Mouse (Mus musculus) kidney, embryonic 16.5 days (tissue): ENCODE results near the gene Zfp36. TPM values are rescaled to one million over a fixed set of nuclear protein-coding genes. Genes with fewer than 3 reads are reported as not detected.

ENCODE experiments used
- ATAC-seq: fragments of 200-750 bp; cut with Nextera tagmentation; 2 replicates; pipeline ENCODE4 v1.8.0; 2017; ENCODE audit warnings: moderate TSS enrichment; ENCODE audit not compliant: low FRiP score, low TSS enrichment
- H3K27ac ChIP-seq: fragments of 300-500 bp; sonication (generic); 2 replicates; pipeline ENCODE4 v1.5.1; 2014; ENCODE audit warnings: low read length
- H3K27me3 ChIP-seq: fragments of 300-500 bp; sonication (generic); 2 replicates; pipeline ENCODE4 v1.6.1; 2014; ENCODE audit warnings: low read length, control low read depth, mixed read lengths; ENCODE audit not compliant: insufficient read depth
- H3K36me3 ChIP-seq: fragments of 300-500 bp; sonication (generic); 2 replicates; pipeline ENCODE4 v1.6.1; 2014; ENCODE audit warnings: low read length, control low read depth, mixed read lengths; ENCODE audit not compliant: insufficient read depth
- H3K4me1 ChIP-seq: fragments of 300-500 bp; sonication (generic); 2 replicates; pipeline ENCODE4 v1.6.1; 2014; ENCODE audit warnings: low read length, control low read depth, mixed read lengths; ENCODE audit not compliant: insufficient read depth
- H3K4me2 ChIP-seq: fragments of 300-500 bp; sonication (generic); replicated peaks from 2 replicates; pipeline ENCODE4 v1.6.1; 2014; ENCODE audit warnings: low read depth, low read length
- H3K4me3 ChIP-seq: fragments of 300-500 bp; sonication (generic); 2 replicates; pipeline ENCODE4 v1.5.1; 2014; ENCODE audit warnings: mild to moderate bottlenecking, low read length
- H3K9ac ChIP-seq: fragments of 300-500 bp; sonication (generic); replicated peaks from 2 replicates; pipeline ENCODE4 v1.6.1; 2014; ENCODE audit warnings: low read length
- H3K9me3 ChIP-seq: fragments of 300-500 bp; sonication (generic); 2 replicates; pipeline ENCODE4 v1.6.1; 2016; ENCODE audit warnings: low read length, control low read depth
- WGBS: fragments of 180-500 bp; shearing (Covaris S2); extraction: QIAGEN DNeasy Blood & Tissue Kit; methylation state at CpG from one replicate; pipeline ENCODE4 v1.1.7; 2014; 5-methylcytosine and 5-hydroxymethylcytosine counted together
- polyA plus RNA-seq: library from polyadenylated mRNA; unstranded; fragments of >200 nt; fragmentation: Nextera tagmentation; extraction: Ambion mirVana; gene quantifications from 2 replicates; pipeline ENCODE4 v1.2.1, GENCODE M21; 2015

Gene Zfp36
- polyA plus RNA-seq, 1 experiment from 2014 or later = 16.1 TPM

DNA sequence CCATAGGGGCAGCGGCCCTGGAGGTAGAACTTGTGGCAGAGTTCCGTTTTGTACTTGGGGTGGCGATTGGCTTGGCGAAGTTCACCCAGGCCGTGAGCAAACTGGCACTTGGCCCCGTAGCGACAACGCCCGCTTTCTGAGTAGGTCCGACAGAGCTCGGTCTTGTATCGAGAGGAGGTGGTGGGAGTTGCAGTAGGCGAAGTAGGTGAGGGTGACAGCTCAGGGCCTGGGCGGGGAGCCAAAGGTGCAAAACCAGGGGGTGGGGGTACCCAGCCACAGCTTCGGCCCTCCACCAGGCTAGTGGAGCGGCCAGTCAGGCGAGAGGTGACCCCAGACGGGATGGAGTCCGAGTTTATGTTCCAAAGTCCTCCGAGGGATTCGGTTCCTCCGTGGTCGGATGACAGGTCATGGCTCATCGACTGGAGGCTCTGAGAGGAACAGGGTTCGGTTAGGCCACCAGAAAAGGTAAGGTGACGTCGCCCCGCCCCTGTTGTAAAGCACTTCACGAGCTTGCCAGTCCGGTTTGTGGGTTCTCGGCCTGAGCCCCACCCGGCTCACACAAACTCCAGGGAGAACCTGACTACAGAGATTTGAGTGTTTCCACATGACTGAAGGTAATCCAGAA lies 1.9 kb downstream of the Zfp36 start:
- Histone ChIP-seq H3K4me1 (peaks cover 76% of the 10 kb centered on the region), H3K4me3 (peak overlapping the region; percentile 80), H3K27ac (peak overlapping the region; percentile 98), H3K27me3 (no peaks in the 10 kb centered on the region), H3K9me3 (no peaks in the 10 kb centered on the region), H3K4me2 (peak overlapping the region; percentile 81), H3K9ac (peak overlapping the region; percentile 84), H3K36me3 (0 out of 2 replicates have a peak, but pooled peaks cover 7% of the 10 kb centered on the region)
- no peak for ATAC-seq
- WGBS = 12% methylated on average over 32 of the region's 32 CpGs

DNA sequence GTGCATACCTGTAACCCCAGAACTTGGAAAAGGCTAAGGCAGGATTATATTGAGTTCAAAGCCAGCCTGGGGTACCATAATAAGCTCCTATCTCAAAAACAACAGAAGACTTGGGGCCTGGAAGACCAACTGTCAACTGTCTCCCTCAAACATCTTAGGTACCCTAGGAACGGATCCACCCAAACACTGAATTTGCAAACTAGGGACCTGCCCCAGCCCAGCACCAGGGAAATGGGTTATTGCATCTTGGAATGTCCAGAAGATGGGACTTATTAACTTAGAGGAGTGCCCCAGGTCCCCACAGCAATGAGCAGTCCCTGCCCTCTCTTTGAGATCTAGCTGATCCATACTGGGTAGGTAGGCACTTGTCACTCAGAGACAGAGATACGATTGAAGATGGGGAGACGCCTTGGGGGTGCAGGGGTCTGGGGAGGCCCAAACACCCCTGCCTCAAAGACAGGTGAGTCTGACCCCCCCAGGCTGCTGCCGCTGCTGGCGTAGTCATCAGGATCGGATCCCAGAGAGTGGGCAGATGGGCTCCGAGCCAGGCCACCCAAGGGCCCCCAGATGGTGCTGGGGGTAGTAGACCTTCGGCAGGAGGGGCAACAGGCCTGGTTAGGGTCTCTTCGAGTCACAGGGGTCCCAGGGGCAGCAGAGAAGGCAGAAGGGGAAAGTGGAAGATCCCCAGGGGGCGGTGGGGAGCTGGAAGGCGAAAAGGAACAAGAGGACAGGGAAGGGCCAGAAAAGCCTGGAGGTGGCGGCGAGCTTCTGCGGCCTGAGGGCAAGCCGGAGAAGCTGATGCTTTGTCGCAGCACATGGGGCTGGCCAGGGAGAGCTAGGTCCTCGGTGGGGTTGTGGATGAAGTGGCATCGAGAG lies 2.6 kb downstream of the Zfp36 start:
- H3K27me3 ChIP-seq = no peaks in the 10 kb centered on the region
- ATAC-seq = no peak
- 0 out of 2 replicates have a peak, but pooled peaks cover 7% of the 10 kb centered on the region for H3K36me3 ChIP-seq
- H3K4me3 ChIP-seq = peak overlapping the region; percentile 80
- H3K9ac ChIP-seq = peak overlapping the region; percentile 84
- 52% methylated on average over 18 of the region's 18 CpGs for WGBS
- peak overlapping the region; percentile 81 for H3K4me2 ChIP-seq
- no peaks in the 10 kb centered on the region for H3K9me3 ChIP-seq
- H3K27ac ChIP-seq = peak overlapping the region; percentile 98
- peaks cover 68% of the 10 kb centered on the region for H3K4me1 ChIP-seq

DNA sequence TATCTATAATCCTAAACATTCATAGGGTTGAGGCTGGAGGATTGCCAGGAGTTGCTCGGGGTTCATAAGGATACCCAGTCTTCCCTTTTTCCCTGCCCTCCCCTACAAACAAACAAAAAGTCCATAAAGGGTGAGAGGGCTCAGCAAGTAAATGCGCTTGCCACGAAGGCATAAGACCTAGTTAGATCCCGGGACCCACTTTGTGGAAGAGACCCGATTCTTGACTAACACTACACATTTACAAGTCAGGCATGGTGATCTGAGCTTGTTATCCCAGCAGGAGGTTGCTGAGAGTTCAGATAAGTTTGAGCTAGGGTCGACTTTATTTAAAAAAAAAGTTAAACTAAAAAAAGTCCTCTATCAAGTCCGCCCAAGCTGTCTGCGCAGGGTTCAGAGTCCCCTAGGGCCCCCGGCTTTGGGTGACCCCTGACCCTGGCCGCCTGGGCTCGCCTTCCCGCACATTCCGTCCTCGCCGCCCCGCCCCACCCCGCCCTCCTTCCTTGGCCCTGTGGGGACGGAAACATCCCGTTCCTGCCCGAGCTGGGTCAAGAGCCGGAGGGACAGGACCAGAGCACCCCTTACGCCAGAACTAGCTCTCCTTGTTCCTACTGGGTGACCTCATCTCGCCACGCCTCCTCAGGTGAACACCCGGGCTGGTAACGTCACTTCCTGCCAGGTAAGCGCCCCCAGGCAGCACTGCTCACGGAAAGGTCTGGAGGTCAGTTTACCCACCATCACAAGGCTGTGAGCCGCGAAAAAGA lies 3.9 kb downstream of the Zfp36 start:
- no peak for ATAC-seq

DNA sequence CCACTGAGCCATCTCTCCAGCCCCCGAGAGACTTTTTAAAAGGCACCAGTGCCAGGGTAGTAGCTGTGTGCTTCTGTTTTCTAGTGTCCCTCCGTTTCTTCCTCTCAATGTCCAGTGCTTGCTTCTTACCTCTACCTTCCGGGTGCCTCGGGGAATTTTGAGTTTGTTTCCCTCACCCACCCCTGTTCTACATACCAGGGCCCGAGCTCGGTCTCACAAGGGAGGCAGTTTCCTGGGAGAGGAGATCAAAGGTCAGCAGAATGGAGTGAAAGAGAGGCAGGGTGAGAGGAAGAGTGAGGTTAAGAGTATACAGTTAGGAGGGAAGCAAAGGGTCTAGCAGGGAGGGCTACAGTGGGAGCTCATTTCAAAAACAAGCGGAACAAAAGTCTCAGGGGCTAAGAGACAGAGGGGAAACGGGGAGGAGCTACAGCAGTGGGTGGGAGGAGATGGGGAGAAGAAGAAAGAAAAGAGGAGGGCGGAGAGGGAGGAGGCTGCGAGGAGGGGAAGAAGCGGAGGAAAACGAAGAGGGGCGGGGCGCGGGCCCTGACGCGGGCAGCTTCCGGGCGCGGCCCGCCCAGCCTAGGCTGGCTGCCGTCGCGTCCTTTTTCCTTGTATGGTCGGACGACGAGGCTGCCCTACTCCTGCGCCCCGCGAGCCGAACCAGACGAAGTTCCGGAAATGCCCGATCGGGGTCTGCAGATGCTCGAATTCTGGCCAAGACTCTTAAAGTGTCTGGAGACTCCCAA lies 4.7 kb downstream of the Zfp36 start:
- Histone ChIP-seq H3K9me3 (no peaks in the 10 kb centered on the region), H3K36me3 (0 out of 2 replicates have a peak, but pooled peaks cover 7% of the 10 kb centered on the region), H3K9ac (peak overlapping the region; percentile 84), H3K4me3 (peak overlapping the region; percentile 80), H3K4me1 (peaks cover 53% of the 10 kb centered on the region), H3K4me2 (peak overlapping the region; percentile 81), H3K27me3 (no peaks in the 10 kb centered on the region), H3K27ac (peak overlapping the region; percentile 100)
- peak; percentile 55 for ATAC-seq
- WGBS = 1% methylated on average over 30 of the region's 36 CpGs

More for the DNA sequence above, 3.9 kb downstream of the Zfp36 start:
- H3K9ac ChIP-seq = peak overlapping the region; percentile 84
- peaks cover 56% of the 10 kb centered on the region for H3K4me1 ChIP-seq
- H3K4me3 ChIP-seq = peak overlapping the region; percentile 80
- H3K27me3 ChIP-seq = no peaks in the 10 kb centered on the region
- H3K4me2 ChIP-seq = peak overlapping the region; percentile 81
- peak overlapping the region; percentile 100 for H3K27ac ChIP-seq
- 0 out of 2 replicates have a peak, but pooled peaks cover 7% of the 10 kb centered on the region for H3K36me3 ChIP-seq
- H3K9me3 ChIP-seq = no peaks in the 10 kb centered on the region
- WGBS = 3% methylated on average over 30 of the region's 30 CpGs

DNA sequence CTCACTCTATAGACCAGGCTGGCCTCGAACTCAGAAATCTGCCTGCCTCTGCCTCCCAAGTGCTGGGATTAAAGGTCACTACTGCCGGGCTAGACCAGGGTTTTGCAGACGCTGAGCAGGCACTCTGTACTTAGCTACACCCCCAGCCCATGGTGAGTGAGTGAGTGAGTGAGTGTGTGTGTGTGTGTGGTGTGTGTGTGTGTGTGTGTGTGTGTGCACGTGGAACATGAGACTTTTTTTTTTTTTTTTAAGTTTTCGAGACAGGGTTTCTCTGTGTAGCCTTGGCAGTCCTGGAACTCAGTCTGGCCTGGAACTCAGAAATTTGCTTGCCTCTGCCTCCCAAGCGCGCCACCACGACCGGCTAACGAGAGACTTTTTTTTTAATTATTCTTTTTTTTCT lies 5.4 kb downstream of the Zfp36 start:
- H3K9me3 ChIP-seq = no peaks in the 10 kb centered on the region
- peak overlapping the region; percentile 80 for H3K4me3 ChIP-seq
- peak overlapping the region; percentile 81 for H3K4me2 ChIP-seq
- peak overlapping the region; percentile 100 for H3K27ac ChIP-seq
- peaks cover 13% of the 10 kb centered on the region for H3K36me3 ChIP-seq
- H3K4me1 ChIP-seq = peaks cover 57% of the 10 kb centered on the region
- WGBS = 74% methylated on average over 10 of the region's 10 CpGs
- no peak for ATAC-seq
- no peaks in the 10 kb centered on the region for H3K27me3 ChIP-seq
- peak overlapping the region; percentile 84 for H3K9ac ChIP-seq

DNA sequence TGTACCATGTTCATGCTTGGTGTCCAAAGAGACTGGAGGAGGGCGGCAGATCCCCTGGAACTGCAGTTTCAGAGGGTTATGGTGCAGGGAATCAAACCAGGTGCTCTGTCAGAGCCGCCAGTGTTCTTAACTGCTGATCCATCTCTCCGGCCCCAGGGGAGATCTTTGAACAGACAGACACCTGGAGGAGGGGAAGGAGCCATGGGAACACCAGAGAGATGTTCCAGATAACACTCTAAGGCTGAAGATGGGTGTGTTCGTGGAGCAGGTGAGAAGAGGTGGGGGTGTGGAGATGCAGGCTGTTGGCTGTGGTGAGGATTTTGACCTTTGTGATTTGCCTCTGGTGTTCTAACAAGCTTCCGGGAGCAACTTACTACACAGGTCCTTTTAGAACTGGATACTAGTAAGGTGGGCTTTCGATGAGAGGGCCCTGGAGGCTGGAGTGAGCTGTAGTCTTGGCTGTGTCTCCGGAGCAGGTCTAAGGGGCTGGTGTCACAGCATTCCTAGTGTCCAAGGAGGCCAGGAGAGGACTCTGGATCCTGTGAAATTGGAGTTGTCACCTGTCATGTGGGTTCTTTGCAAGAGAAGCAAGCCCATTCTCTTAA lies 6.1 kb downstream of the Zfp36 start:
- ATAC-seq = no peak
- Histone ChIP-seq H3K27ac (peak overlapping the region; percentile 68), H3K4me1 (peaks cover 57% of the 10 kb centered on the region), H3K9me3 (no peaks in the 10 kb centered on the region), H3K4me3 (no peak overlapping the region), H3K36me3 (peaks cover 19% of the 10 kb centered on the region), H3K4me2 (no peak overlapping the region), H3K9ac (peak overlapping the region; percentile 35; the same call in 1 of the 2 replicates), H3K27me3 (no peaks in the 10 kb centered on the region)
- WGBS = 73% methylated on average over 7 of the region's 7 CpGs

DNA sequence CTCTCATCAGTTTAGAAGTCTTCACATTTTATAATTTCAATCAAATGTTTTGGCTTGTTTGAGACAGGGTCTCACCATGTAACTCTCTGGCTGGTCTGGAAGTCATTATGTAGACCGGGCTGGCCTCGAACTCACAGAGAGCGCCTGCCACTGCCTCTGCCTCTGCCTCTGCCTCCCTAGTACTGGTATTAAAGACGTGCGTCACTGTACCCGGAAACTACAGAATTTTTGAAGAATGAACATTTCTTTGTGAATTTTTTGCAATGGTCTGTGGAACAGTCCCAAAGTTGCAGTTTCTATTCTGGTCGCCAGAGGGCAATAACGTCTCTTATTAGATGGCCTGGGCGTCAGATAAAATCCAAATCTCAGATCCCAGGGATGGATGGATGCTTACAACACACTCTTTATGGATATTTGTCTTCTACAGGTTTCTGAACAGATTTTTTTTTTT lies 6.9 kb downstream of the Zfp36 start:
- Histone ChIP-seq H3K4me1 (peaks cover 59% of the 10 kb centered on the region), H3K27ac (peak overlapping the region; percentile 97), H3K4me2 (peak overlapping the region; percentile 85), H3K36me3 (peaks cover 27% of the 10 kb centered on the region), H3K9ac (peak overlapping the region; percentile 57), H3K4me3 (peak overlapping the region; percentile 92), H3K27me3 (no peaks in the 10 kb centered on the region), H3K9me3 (no peaks in the 10 kb centered on the region)
- peak; percentile 1 for ATAC-seq
- under 1% methylated on average over 9 of the region's 9 CpGs for WGBS

DNA sequence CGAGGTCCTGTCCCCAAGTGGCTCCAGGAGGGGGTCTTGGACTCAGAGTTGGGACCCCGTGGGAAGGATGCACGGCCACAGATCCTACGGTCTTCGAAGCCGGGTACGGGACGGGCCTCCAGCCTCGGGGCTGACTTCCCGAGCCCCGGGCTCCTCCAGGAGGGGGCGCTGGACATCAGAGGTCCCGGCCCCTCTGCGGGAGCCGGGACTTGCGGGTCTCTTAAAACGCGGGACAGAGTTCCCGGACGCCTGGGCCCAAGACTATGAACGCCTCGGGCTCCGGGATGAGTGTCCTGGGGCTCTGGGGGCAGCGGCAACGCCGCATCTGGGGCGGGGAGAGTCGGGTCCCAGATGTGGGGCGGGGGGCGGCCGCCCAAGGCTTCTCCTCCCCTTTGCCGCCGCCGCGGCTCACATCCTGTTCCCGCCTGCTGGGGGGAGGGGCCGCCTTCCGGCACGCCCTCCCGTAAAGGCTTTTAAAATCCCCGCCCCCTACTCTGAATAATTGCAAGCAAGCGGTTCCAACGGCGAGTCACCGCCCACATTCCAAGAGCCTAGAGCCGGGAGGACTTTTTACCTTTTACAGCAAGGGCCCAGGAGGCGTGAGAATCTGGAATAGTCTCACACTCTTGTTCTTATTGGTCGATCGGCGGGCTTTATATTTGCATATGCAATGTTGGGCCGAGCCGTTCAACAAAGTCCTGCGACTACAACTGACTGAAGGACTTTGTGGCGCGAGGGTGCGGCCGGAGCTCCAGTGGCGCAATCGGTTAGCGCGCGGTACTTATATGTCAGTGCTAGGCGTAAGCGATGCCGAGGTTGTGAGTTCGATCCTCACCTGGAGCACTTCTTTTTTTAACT lies 7.6 kb downstream of the Zfp36 start, which contains the start of gene Plekhg2:
Gene Plekhg2, minus strand, starts transcription at position 349 of the 858 bp plus-strand sequence.
- peak within 1 kb of the TSS; percentile 85 for H3K4me2 ChIP-seq
- peaks cover 52% of the 10 kb centered on the region for H3K4me1 ChIP-seq
- H3K9me3 ChIP-seq = no peaks in the 10 kb centered on the region
- peak within 1 kb of the TSS; percentile 95 for H3K9ac ChIP-seq
- H3K4me3 ChIP-seq = peak within 1 kb of the TSS; percentile 92
- peaks cover 28% of the 10 kb centered on the region for H3K36me3 ChIP-seq
- H3K27ac ChIP-seq = peak within 1 kb of the TSS; percentile 97
- WGBS = under 1% methylated on average over 63 of the region's 66 CpGs
- peak; percentile 92 for ATAC-seq
- no peaks in the 10 kb centered on the region for H3K27me3 ChIP-seq
